Mouse (Mus musculus): ENCODE results near the gene Slc16a6. TPM values are rescaled to one million over a fixed set of nuclear protein-coding genes. Genes with fewer than 3 reads are reported as not detected.
"Not testable (repeated sequence)": the region's sequence is repeated elsewhere in the genome, so short reads cannot be mapped to it uniquely, and the experiment has no call there.

Gene Slc16a6
- polyA plus RNA-seq, 1 experiment from 2014 or later = 3.7 TPM

DNA sequence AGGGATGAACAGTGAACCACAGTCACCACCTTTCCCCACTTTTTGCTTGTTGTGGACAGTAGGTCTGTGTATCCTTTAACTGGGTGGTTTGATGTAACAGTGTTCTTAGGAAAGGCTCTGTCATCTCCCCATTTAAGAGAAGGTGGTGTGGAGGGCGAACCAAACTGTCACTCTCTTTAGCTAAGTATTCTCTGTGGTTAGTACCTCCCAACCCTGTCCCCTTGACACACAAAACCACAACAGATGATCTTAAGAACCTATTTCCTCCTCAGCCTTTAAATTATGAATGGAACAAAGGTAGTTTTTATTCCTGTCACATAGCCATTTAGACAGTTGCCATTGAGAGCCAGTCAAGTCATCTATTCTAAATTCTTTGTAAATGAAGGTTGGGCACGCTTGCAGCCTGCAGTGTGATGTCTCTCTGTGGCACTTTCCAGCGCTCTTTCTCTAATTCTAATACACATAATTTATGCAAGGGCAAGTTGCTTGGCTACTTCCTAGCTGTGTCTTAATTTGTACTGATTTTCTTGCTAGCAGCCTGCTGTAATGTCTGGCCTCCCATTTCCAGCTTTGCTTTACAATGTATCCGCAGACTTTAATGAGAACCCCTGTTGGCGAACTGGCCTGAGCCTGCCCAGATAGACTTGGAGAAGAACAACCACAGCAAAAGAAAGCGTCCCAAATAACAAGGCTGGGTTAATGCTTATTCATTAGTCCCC lies 23.8 kb upstream of the Slc16a6 start:
- H3K9me3 ChIP-seq = no peaks in the 10 kb centered on the region
- ATAC-seq (ENCODE audit: low FRiP score, low read depth) = no peak
- H3K36me3 ChIP-seq = no peaks in the 10 kb centered on the region
- H3K9ac ChIP-seq = no peak overlapping the region
- peaks cover 20% of the 10 kb centered on the region for H3K4me1 ChIP-seq
- H3K27me3 ChIP-seq = peaks cover 6% of the 10 kb centered on the region; the same call in 1 of the 2 replicates
- no peak overlapping the region for H3K4me3 ChIP-seq
- no peak overlapping the region for H3K27ac ChIP-seq
- 62% methylated on average over 6 of the region's 6 CpGs for WGBS
- H3K4me2 ChIP-seq (replicated peaks) = no peak overlapping the region

DNA sequence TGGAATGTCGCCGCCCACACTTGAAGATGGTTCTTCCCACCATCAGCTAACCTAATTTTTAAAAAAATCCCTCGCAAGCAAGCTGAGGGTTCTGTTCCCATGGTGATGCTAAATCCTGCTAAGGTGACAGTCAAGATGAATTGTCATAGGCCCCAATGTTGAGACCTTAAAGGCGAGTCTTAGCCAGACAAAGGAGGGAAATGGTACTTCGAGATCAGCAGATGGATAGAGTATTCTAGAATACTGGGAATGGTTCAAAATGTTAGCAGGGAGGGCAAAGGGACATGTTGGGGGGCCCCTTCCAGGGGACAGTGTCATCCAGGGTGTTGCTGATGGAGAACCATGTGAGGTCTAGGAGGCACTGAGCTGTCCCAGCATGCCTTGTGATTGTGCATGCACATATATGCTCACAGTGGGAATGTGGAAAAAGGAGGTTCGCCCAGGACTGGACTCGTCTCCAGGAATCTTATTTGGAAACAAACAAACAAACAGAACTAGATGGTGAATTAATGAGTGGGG lies 23.1 kb upstream of the Slc16a6 start:
- Histone ChIP-seq H3K36me3 (no peaks in the 10 kb centered on the region), H3K4me2 (replicated peaks) (no peak overlapping the region), H3K27ac (no peak overlapping the region), H3K27me3 (peaks cover 6% of the 10 kb centered on the region; the same call in 1 of the 2 replicates), H3K4me1 (peaks cover 20% of the 10 kb centered on the region), H3K9ac (no peak overlapping the region), H3K9me3 (no peaks in the 10 kb centered on the region), H3K4me3 (no peak overlapping the region)
- 84% methylated on average over 7 of the region's 7 CpGs for WGBS
- ATAC-seq (ENCODE audit: low FRiP score, low read depth) = no peak

DNA sequence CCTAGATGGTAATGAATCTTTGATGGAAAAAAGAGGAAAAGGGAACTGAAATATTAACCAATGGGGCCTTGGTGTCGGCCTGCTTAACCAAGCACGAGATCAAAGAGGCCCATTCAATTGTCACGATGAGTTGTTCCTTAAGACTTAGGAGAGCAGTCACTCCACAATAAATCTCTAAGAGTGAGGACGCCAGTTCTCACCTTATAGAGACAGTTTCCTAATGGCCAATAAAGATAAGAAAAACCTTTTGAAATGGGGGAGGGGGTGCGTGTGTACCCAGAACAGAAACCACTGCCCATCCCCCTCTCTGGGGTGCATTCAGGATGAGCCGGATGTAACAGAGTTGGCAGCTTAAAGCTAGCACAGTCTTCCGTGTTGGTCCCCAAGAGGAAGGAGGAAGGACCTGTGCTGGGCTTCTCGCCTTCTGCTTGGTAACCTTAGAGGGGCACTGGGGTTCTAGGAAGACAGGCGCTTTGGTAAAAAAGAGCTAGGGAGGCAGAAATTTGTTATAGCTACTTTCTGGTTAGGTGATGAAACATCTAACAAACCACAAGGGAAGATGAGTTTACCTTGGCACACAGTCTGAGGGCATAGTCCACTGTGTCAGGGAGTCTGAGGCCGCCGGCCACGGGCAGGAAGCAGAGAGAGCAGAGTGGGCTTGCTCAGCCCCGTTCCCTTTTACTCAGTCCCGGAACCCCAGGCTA lies 22.5 kb upstream of the Slc16a6 start:
- 41% methylated on average over 14 of the region's 14 CpGs for WGBS
- H3K27me3 ChIP-seq = peaks cover 6% of the 10 kb centered on the region; the same call in 1 of the 2 replicates
- H3K36me3 ChIP-seq = no peaks in the 10 kb centered on the region
- H3K9ac ChIP-seq = no peak overlapping the region
- H3K27ac ChIP-seq = no peak overlapping the region
- peaks cover 20% of the 10 kb centered on the region for H3K4me1 ChIP-seq
- H3K4me3 ChIP-seq = no peak overlapping the region
- no peaks in the 10 kb centered on the region for H3K9me3 ChIP-seq
- ATAC-seq (ENCODE audit: low FRiP score, low read depth) = no peak
- H3K4me2 ChIP-seq (replicated peaks) = no peak overlapping the region

DNA sequence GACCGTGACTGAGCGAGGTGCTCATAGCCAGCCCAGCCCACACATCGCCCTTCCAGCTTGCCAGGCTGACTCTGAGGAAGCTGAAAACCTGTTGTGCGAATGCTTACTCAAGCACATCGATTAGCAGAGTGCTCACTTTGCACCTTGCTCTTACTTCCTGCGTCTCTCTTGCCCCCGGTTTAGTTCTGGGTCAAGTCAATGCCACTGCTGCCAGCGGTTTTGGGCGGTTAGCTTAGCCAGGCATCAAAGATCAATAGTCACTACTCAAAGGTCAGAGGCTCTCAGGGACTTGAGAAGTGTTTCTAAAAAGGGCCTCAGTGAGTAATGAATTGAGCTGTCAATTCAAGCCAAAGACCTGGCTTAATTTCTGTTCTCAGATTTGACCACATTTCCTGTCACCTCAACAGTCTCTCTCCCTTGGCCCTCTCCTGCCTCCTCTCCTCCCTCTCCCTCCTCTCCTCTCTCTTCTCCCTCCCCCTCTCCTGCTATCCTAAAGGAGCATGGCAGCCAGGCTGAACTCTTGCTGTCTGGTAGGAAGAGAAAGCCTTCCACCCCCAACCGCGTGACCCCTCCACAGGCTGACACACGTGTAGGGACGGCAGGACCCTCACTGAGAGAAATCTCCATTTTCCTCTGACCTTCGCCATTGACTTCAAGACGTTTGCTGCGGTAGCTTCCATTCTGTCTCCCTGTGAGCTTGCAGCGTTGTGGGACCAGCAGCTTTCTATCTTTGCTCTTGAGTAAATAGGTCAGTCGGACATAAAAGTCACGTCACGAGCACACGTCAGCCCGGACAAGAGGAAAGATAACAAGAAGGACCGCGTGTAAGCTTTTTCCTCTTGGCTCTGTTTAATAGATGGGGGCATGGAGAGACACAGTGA lies 21.7 kb upstream of the Slc16a6 start:
- Histone ChIP-seq H3K27me3 (peaks cover 6% of the 10 kb centered on the region; the same call in 1 of the 2 replicates), H3K27ac (no peak overlapping the region), H3K36me3 (no peaks in the 10 kb centered on the region), H3K4me1 (peaks cover 20% of the 10 kb centered on the region), H3K9me3 (no peaks in the 10 kb centered on the region), H3K4me3 (no peak overlapping the region), H3K4me2 (replicated peaks) (no peak overlapping the region), H3K9ac (no peak overlapping the region)
- ATAC-seq (ENCODE audit: low FRiP score, low read depth) = no peak
- 36% methylated on average over 24 of the region's 24 CpGs for WGBS

DNA sequence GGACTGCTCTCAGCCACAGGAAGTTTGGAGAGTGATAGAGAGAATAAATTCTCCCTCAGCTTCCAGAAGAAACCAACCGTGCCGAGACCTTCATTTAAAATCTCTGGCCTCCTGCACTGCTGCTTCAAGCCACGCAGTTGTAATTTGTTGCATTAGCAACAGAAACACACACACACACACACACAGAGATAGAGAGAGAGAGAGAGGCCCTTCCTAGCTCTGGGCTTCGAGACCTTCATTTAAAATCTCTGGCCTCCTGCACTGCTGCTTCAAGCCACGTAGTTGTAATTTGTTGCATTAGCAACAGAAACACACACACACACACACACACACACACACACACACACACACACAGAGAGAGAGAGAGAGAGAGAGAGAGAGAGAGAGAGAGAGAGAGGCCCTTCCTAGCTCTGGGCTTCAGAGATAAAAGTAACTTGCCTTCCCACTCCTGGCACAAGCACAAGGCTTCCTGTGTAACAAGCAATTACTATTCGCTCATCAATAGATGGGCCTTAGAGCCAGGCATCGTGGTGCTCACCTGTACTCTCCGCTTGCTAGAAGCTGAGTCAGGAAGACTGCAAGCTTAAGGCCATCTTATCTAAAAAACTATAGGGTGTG lies 19.6 kb upstream of the Slc16a6 start:
- H3K9ac ChIP-seq = not testable (repeated sequence)

DNA sequence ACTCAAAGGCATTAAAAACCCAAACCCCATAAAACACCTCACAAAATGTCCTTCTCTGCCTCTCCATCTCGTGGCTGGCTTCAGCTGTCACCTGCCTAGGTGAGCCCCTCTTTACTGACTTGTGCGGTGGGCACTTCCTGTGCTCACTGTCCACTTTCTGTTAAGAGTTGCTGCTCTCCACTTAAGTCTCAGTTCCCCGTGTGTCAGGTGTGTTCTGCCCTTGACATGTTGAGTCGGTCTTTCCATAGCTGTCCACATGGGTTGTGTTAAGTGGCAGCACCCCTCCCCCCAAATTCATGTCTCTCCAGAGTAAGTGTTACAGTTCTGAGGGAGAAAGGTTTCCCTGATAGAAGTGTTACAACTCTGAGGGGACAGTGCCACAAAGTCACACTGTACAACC lies 18.4 kb upstream of the Slc16a6 start:
- WGBS = 65% methylated on average over 4 of the region's 4 CpGs
- no peak overlapping the region for H3K4me3 ChIP-seq
- H3K4me1 ChIP-seq = peaks cover 14% of the 10 kb centered on the region
- no peak overlapping the region for H3K4me2 ChIP-seq (replicated peaks)
- no peaks in the 10 kb centered on the region for H3K9me3 ChIP-seq
- H3K36me3 ChIP-seq = no peaks in the 10 kb centered on the region
- H3K27me3 ChIP-seq = peaks cover 6% of the 10 kb centered on the region; the same call in 1 of the 2 replicates
- H3K27ac ChIP-seq = no peak overlapping the region
- no peak overlapping the region for H3K9ac ChIP-seq
- ATAC-seq (ENCODE audit: low FRiP score, low read depth) = no peak

More for the DNA sequence above, 19.6 kb upstream of the Slc16a6 start:
- WGBS = 71% methylated on average over 8 of the region's 8 CpGs
- H3K36me3 ChIP-seq; H3K9me3 ChIP-seq; H3K27me3 ChIP-seq; H3K4me2 ChIP-seq (replicated peaks); ATAC-seq (ENCODE audit: low FRiP score, low read depth); H3K4me3 ChIP-seq; H3K27ac ChIP-seq: not testable (repeated sequence)
- peaks cover 14% of the 10 kb centered on the region for H3K4me1 ChIP-seq

DNA sequence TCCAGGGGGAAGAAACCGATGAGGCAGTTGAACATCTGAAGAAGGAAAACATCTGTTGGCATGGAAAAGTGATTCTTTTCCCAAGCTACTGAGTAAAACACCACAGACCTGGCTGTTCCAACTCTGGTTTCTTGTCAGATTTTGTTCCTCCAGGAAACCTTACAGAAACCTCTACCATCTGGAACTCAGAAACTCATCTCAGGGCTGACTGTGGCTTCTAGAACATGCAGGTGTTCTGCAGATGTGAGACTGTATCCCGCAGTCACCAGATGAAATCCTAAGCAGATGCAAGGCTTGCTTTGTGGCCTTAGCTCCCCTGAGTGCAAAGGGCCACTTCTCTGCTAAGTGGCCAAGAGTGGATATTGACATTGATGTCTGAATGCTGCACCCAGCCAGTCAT lies 16.4 kb upstream of the Slc16a6 start:
- no peak for ATAC-seq (ENCODE audit: low FRiP score, low read depth)
- Histone ChIP-seq H3K4me1 (peaks cover 2% of the 10 kb centered on the region), H3K36me3 (no peaks in the 10 kb centered on the region), H3K9me3 (no peaks in the 10 kb centered on the region), H3K27me3 (no peaks in the 10 kb centered on the region), H3K9ac (no peak overlapping the region), H3K27ac (no peak overlapping the region), H3K4me3 (no peak overlapping the region), H3K4me2 (replicated peaks) (no peak overlapping the region)
- WGBS = 56% methylated on average over 2 of the region's 2 CpGs

DNA sequence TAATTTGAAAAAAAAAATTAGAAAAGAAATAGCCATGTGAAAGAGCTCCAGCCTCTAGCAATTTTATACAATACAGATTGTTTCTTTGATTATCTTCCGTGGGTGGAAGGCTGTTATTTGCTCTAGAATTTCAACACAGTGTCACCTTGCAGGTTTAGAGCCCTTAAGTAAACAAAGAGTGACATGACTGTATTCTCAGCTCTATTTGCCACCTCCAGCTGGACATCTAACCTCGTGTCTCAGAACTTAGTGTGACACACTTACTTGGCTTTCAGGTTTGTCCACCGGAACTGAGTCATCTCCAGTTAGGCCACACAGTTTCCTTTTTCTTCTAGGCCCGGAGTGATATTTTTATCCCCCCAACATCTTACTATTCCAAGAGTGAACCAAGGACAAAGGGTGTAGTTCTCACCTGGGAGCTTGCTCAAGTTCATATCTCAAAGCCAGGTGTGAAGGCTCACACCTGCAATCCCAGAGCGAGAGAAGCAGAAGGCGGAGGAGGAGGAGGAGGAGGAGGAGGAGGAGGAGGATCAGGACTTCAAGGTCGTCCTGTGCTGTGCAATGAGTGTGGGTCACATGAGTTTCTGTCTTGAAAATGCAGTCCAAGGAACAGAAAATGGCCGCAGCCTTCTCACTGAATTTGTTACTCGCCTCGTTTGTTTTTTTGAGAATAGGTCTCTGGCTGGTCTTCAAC lies 14.7 kb upstream of the Slc16a6 start:
- no peak overlapping the region for H3K4me2 ChIP-seq (replicated peaks)
- no peak overlapping the region for H3K4me3 ChIP-seq

DNA sequence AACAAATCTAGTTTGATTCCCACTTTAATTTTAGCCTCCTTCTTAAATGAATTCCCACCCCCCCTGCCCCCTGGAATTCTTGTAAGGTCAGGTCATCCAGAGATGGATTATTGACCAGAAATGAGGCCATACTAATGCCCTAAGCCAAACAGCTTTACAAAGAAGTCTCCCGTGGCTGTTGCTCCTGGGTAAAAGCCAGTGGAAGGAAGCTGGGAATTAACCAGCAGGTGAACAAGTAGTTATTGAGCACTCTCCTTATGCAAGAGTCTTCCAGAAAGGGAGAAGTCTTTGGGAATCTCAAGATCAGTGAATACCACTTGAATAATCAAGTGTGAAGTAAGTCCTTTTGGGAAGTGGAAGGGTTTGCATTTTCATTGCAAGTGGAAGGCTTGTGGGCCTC lies 13.7 kb upstream of the Slc16a6 start:
- no peaks in the 10 kb centered on the region for H3K27me3 ChIP-seq
- ATAC-seq (ENCODE audit: low FRiP score, low read depth) = no peak
- H3K4me1 ChIP-seq = no peaks in the 10 kb centered on the region
- WGBS = 38% methylated on average over 1 of the region's 1 CpGs
- H3K9me3 ChIP-seq = no peaks in the 10 kb centered on the region
- no peak overlapping the region for H3K27ac ChIP-seq
- no peak overlapping the region for H3K4me2 ChIP-seq (replicated peaks)
- H3K4me3 ChIP-seq = no peak overlapping the region
- H3K36me3 ChIP-seq = no peaks in the 10 kb centered on the region
- H3K9ac ChIP-seq = no peak overlapping the region

More for the DNA sequence above, 14.7 kb upstream of the Slc16a6 start:
- no peak for ATAC-seq (ENCODE audit: low FRiP score, low read depth)
- 77% methylated on average over 10 of the region's 10 CpGs for WGBS
- H3K36me3 ChIP-seq = no peaks in the 10 kb centered on the region
- no peaks in the 10 kb centered on the region for H3K4me1 ChIP-seq
- H3K9me3 ChIP-seq = no peaks in the 10 kb centered on the region
- H3K27me3 ChIP-seq = no peaks in the 10 kb centered on the region
- H3K9ac ChIP-seq = no peak overlapping the region
- H3K27ac ChIP-seq = no peak overlapping the region

DNA sequence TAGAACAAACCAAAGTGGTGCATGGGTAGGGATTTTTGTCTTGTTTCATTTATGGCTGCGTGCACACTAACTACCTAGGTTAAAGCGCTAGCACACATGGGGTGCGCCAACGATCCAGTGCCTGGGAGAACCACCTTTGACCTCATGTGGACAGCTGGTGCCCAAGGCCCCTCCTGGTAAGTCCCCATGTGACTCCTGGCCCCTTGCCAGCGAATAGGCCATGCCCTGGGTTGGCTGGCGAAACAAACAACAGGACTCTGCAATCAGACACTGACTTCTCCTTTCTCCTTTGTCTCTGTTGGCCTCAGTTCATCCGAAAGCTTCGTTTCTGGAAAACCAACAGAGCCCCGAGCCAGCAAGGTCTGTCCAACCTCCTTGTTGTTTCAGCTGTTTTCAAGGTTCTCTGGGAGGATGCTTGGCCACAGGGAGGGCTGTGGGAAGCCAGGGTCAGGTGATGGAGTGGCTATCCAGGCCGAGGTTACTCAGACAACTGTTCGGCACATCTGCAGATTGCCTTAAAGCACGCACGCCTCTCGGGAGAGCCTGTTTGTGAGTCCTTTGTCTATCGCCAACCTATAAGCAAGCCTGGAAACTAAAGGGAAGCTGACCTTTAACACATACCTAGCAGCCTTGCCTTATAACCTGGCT lies 12.1 kb upstream of the Slc16a6 start:
- no peak overlapping the region for H3K4me3 ChIP-seq
- H3K36me3 ChIP-seq = no peaks in the 10 kb centered on the region
- 86% methylated on average over 15 of the region's 15 CpGs for whole genome bisulfite sequencing
- no peaks in the 10 kb centered on the region for H3K9me3 ChIP-seq
- H3K4me2 ChIP-seq (replicated peaks) = no peak overlapping the region
- H3K27ac ChIP-seq = no peak overlapping the region
- no peaks in the 10 kb centered on the region for H3K27me3 ChIP-seq
- ATAC-seq (ENCODE audit: low FRiP score, low read depth) = no peak
- H3K9ac ChIP-seq = no peak overlapping the region
- no peaks in the 10 kb centered on the region for H3K4me1 ChIP-seq

DNA sequence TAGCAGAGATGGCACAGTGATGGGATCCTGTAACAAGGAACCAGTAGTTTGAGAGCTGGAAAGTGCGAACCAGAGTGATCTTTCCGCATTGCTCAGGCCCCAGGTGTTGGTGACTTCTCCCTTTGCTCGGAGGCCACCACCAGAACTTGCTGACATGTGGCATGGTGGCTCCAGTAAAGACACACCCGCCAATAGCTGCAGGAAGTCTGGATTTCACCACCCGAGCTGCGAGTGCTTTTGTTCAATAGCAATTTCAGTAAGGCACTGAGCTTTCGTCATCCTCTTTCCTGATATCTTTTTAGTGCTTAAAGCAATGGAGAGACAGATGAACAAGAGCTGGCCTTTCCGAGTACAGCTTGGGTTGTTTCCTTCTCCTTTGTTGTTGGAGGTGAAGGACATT lies 7.0 kb upstream of the Slc16a6 start:
- Histone ChIP-seq H3K36me3 (no peaks in the 10 kb centered on the region), H3K27me3 (peaks cover 13% of the 10 kb centered on the region; the same call in 1 of the 2 replicates), H3K9ac (no peak overlapping the region), H3K4me3 (no peak overlapping the region), H3K9me3 (no peaks in the 10 kb centered on the region), H3K4me2 (replicated peaks) (no peak overlapping the region), H3K4me1 (no peaks in the 10 kb centered on the region), H3K27ac (no peak overlapping the region)
- ATAC-seq (ENCODE audit: low FRiP score, low read depth) = no peak
- WGBS = 77% methylated on average over 8 of the region's 8 CpGs

Measured in limb, embryonic 13.5 days (tissue).